24 mouse cellular contexts compared by ENCODE assay signal in the genomic region with DNA sequence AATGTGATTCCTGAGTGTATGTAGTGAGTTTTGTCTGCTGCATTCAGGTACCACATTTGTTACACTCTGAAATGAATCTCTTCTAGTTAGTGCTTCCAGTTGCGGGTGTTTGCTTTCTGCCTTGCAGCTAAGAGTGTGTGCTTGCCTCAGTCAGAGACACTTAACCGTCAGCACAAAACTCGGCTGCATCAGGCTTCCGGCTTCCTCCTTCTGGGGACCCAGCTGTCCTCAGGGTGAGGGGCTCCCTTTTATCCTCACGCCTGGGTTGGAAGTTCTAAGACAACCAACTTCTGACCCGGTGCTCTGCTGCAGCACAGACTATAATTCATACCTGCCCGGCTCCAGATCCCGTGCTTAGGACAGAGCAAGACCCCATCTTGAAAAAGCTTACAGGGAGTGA. TPM values are rescaled to one million over a fixed set of nuclear protein-coding genes. Genes with fewer than 3 reads are reported as not detected.
DNase-seq lines count a peak whose midpoint lies in the region; TF ChIP-seq lines count a peak whose summit lies in the region.
"Had no signal": no experiment of that assay in that cellular context is flagged by ENCODE, and none has a peak within 500 bp of the region (broad histone marks: within the 10 kb centered on the region; RNA-seq: fewer than 3 reads in every experiment).

No protein-coding gene starts in this region.

- WGBS in thymus, adult 2 months, result 84% methylated on average over 8 of the region's 8 CpGs
- 88% methylated on average over 8 of the region's 8 CpGs for WGBS in hindbrain, embryonic 10.5 days

- peaks cover 4% of the 10 kb centered on the region; the same call in 1 of the 2 replicates for H3K9me3 ChIP-seq in hindbrain, embryonic 10.5 days
- H3K9me3 ChIP-seq: embryonic facial prominence, embryonic 13.5 days; embryonic facial prominence, embryonic 15.5 days; forebrain, embryonic 12.5 days had no signal

- no peak for TF ChIP-seq POLR2A in thymus, adult 2 months (IDR thresholded peaks at IDR 0.05; ENCODE audit: control insufficient read depth, extremely low read depth, insufficient read depth, low read length, poor library complexity)

- H3K4me3 ChIP-seq in thymus, adult 2 months (ENCODE audit: control insufficient read depth, insufficient read depth, low read length), result no peak overlapping the region
- H3K4me3 ChIP-seq in hindbrain, embryonic 10.5 days, result no peak overlapping the region
- H3K4me3 ChIP-seq: embryonic facial prominence, embryonic 13.5 days; embryonic facial prominence, embryonic 15.5 days; erythroblast, embryonic 14.5 days; forebrain, embryonic 10.5 days; forebrain, embryonic 12.5 days had no signal

- peak overlapping the region; percentile 58 for H3K27ac ChIP-seq in thymus, adult 2 months (ENCODE audit: control insufficient read depth, insufficient read depth, low read length)
- no peak overlapping the region for H3K27ac ChIP-seq in hindbrain, embryonic 10.5 days
- H3K27ac ChIP-seq: embryonic facial prominence, embryonic 13.5 days; embryonic facial prominence, embryonic 15.5 days; forebrain, embryonic 10.5 days; forebrain, embryonic 12.5 days had no signal

- H3K36me3 ChIP-seq in thymus, adult 2 months (ENCODE audit: control insufficient read depth, insufficient read depth, low read length), result no peaks in the 10 kb centered on the region
- H3K36me3 ChIP-seq in hindbrain, embryonic 10.5 days, result no peaks in the 10 kb centered on the region
- H3K36me3 ChIP-seq: embryonic facial prominence, embryonic 13.5 days; embryonic facial prominence, embryonic 15.5 days; forebrain, embryonic 10.5 days; forebrain, embryonic 12.5 days; G1E had no signal

- peaks cover 33% of the 10 kb centered on the region for H3K4me1 ChIP-seq in thymus, adult 2 months (replicated peaks; ENCODE audit: control insufficient read depth, insufficient read depth, low read length)
- H3K4me1 ChIP-seq in hindbrain, embryonic 10.5 days (replicated peaks), result no peaks in the 10 kb centered on the region
- H3K4me1 ChIP-seq: forebrain, embryonic 10.5 days; forebrain, embryonic 12.5 days had no signal

- DNase-seq in thymus, adult 2 months, result no peak
- no peak for DNase-seq in thymus, postnatal 10 days (ENCODE audit: low spot score in 2 of 2)
- peak; percentile 32 for DNase-seq in naive thymus-derived CD4-positive, alpha-beta T cell, adult 2 months (ENCODE audit: low read depth)
- peak; percentile 54 for DNase-seq in thymus, postnatal 25 days
- no peak for DNase-seq in MN1 (ENCODE audit: low spot score)
- no peak for DNase-seq in hindbrain, embryonic 10.5 days (ENCODE audit: low spot score)
- DNase-seq: adrenal gland, adult 2 months; adrenal gland, postnatal 10 days; adrenal gland, postnatal 25 days; B cell, adult 2 months; cerebellum, adult 11 months; cerebellum, adult 18-20 months; cerebellum, adult 8-10 months; cerebellum, adult 9-11 months; cerebellum, postnatal 14 days; cerebellum, postnatal 36 days; embryo, embryonic 11 days had no signal

- no peaks in the 10 kb centered on the region for H3K27me3 ChIP-seq in thymus, adult 2 months (ENCODE audit: control insufficient read depth, insufficient read depth, low read length)
- no peaks in the 10 kb centered on the region for H3K27me3 ChIP-seq in hindbrain, embryonic 10.5 days (ENCODE audit: insufficient read depth, poor library complexity, severe bottlenecking)
- H3K27me3 ChIP-seq: CH12.LX; embryonic facial prominence, embryonic 13.5 days; embryonic facial prominence, embryonic 15.5 days; forebrain, embryonic 12.5 days had no signal

- TF ChIP-seq CTCF in thymus, adult 2 months (IDR thresholded peaks at IDR 0.05; ENCODE audit: borderline replicate concordance, control insufficient read depth, extremely low read depth, insufficient read depth, low read length, poor library complexity), result no peak

RNA-seq across cellular contexts. Expression of a gene that starts 11.5 kb away (rescaled TPM):
- 76.7 and 80.4 TPM in 2 replicates for polyA plus RNA-seq in thymus, adult 2 months (2012; rRNA removed)
- 0.27 and 0.67 TPM in 2 replicates for polyA plus RNA-seq in hindbrain, embryonic 10.5 days (2016; fragmentation: Nextera tagmentation; extraction: Ambion mirVana)
- polyA plus RNA-seq: erythroblast, embryonic 14.5 days; G1E had no signal

RNA-seq across cellular contexts. Expression of a gene that starts 59.3 kb away (rescaled TPM):
- 18.8 and 24.1 TPM in 2 replicates for polyA plus RNA-seq in thymus, adult 2 months (2012; rRNA removed)
- 1.9 and 2.1 TPM in 2 replicates for polyA plus RNA-seq in hindbrain, embryonic 10.5 days (2016; fragmentation: Nextera tagmentation; extraction: Ambion mirVana)

Comparison
In these comparisons a context has a peak if more than half of its experiments do, and no peak if none do; other contexts are left out.
1. DNase-seq: peak in naive thymus-derived CD4-positive, alpha-beta T cell, adult 2 months (single experiment) and thymus, postnatal 25 days (single experiment); none in thymus, adult 2 months (single experiment), thymus, postnatal 10 days (0 of 2), MN1 (single experiment) and hindbrain, embryonic 10.5 days (single experiment).
2. RNA of a gene that starts 11.5 kb away (polyA plus RNA-seq): 76.7 to 80.4 TPM in thymus, adult 2 months; 0.27 to 0.67 TPM in hindbrain, embryonic 10.5 days; every median in the first group is over 10 times any median in the second.